Mouse (Mus musculus) liver, embryonic 15.5 days (tissue): ENCODE data around the gene Wdr60. TPM values are rescaled to one million over a fixed set of nuclear protein-coding genes. Genes with fewer than 3 reads are reported as not detected.

Experiments
- ATAC-seq: fragments of 200-750 bp; cut with Nextera tagmentation; 2 replicates; pipeline ENCODE4 v1.8.0; 2017; ENCODE audit warnings: moderate number of reproducible peaks, mild to moderate bottlenecking, moderate library complexity; ENCODE audit not compliant: insufficient read depth
- H3K27ac ChIP-seq: fragments of 300-500 bp; sonication (generic); replicated peaks from 2 replicates; pipeline ENCODE4 v1.5.1; 2015; ENCODE audit warnings: mild to moderate bottlenecking, inconsistent platforms
- H3K27me3 ChIP-seq: fragments of 300-500 bp; sonication (generic); 2 replicates; pipeline ENCODE4 v1.6.1; 2015; ENCODE audit warnings: mild to moderate bottlenecking, inconsistent platforms
- H3K36me3 ChIP-seq: fragments of 300-500 bp; sonication (generic); replicated peaks from 2 replicates; pipeline ENCODE4 v1.6.1; 2015; ENCODE audit warnings: moderate library complexity, mild to moderate bottlenecking, inconsistent platforms
- H3K4me1 ChIP-seq: fragments of 300-500 bp; sonication (generic); replicated peaks from 2 replicates; pipeline ENCODE4 v1.6.1; 2015; ENCODE audit warnings: inconsistent platforms
- H3K4me2 ChIP-seq: fragments of 300-500 bp; sonication (generic); 2 replicates; pipeline ENCODE4 v1.6.1; 2015; ENCODE audit warnings: moderate library complexity, mild to moderate bottlenecking, inconsistent platforms
- H3K4me3 ChIP-seq: fragments of 300-500 bp; sonication (generic); replicated peaks from 2 replicates; pipeline ENCODE4 v1.5.1; 2015; ENCODE audit warnings: mild to moderate bottlenecking, inconsistent platforms
- H3K9ac ChIP-seq: fragments of 300-500 bp; sonication (generic); 2 replicates; pipeline ENCODE4 v1.6.1; 2015; ENCODE audit warnings: moderate library complexity, mild to moderate bottlenecking, inconsistent platforms
- H3K9me3 ChIP-seq: fragments of 300-500 bp; sonication (generic); replicated peaks from 2 replicates; pipeline ENCODE4 v1.6.1; 2016; ENCODE audit warnings: inconsistent platforms
- WGBS: fragments of 180-500 bp; shearing (Covaris S2); methylation state at CpG from one replicate; pipeline ENCODE4 v1.1.7; 2015; ENCODE audit warnings: mixed read lengths; ENCODE audit not compliant: insufficient replicate concordance; 5-methylcytosine and 5-hydroxymethylcytosine counted together
- polyA plus RNA-seq: library from polyadenylated mRNA; unstranded; fragments of >200 nt; fragmentation: Nextera tagmentation; extraction: Ambion mirVana; gene quantifications from 2 replicates; pipeline ENCODE4 v1.2.1, GENCODE M21; 2015

The Wdr60 gene
- polyA plus RNA-seq, 1 experiment from 2014 or later: 3.1 TPM

DNA sequence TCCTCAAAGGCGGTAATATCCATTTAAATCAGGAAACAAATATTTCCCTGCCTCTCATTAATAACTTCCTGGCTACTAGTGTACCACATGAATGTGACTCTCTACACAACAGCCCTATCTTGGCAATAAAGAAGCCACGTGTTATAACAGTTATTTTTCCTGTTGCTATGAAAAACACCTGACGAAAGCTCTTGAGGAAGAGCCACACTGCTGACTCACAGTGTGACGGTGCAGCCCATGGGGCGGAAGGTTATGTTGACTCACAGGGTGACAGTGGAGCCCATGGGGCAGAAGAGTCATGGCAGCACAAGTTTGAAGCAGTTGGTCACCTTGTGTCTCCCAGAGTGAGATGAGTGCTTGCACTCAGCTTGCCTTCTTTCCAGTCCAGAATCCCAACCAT lies 6.6 kb upstream of the Wdr60 start:
- WGBS: 30% methylated on average over 5 of the region's 5 CpGs
- no peaks in the 10 kb centered on the region for H3K36me3 ChIP-seq
- no peak overlapping the region for H3K4me3 ChIP-seq
- H3K4me2 ChIP-seq: no peak overlapping the region
- no peak overlapping the region for H3K27ac ChIP-seq
- H3K4me1 ChIP-seq: peaks cover 25% of the 10 kb centered on the region
- H3K9ac ChIP-seq: no peak overlapping the region
- ATAC-seq: peak; percentile 73
- H3K9me3 ChIP-seq: no peaks in the 10 kb centered on the region
- H3K27me3 ChIP-seq: no peaks in the 10 kb centered on the region

DNA sequence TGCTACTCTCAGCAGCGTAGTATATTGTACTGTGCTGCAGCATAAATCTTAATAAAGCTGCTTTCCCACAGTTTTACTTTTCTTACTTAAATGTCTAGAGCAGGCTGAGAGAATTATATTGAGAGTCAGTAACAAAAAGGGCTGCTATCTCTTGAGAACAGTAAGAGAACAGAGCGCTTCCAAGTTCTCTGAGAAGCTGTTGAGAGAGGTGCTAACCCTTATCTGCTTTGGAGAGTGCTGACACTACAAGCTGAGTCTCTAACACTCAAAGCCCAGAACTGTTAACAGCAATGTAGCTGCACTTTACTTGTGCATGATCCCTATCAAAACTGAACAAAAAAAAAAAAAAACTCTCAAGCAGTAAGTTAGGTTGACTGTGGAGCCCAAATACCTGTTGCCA lies 2.5 kb upstream of the Wdr60 start:
- peak; percentile 42 for ATAC-seq
- H3K27me3 ChIP-seq: no peaks in the 10 kb centered on the region
- H3K36me3 ChIP-seq: no peaks in the 10 kb centered on the region
- WGBS: 48% methylated on average over 2 of the region's 2 CpGs
- no peaks in the 10 kb centered on the region for H3K9me3 ChIP-seq
- H3K4me3 ChIP-seq: no peak overlapping the region
- no peak overlapping the region for H3K9ac ChIP-seq
- peaks cover 36% of the 10 kb centered on the region for H3K4me1 ChIP-seq
- peak overlapping the region; percentile 45 for H3K27ac ChIP-seq
- no peak overlapping the region for H3K4me2 ChIP-seq

DNA sequence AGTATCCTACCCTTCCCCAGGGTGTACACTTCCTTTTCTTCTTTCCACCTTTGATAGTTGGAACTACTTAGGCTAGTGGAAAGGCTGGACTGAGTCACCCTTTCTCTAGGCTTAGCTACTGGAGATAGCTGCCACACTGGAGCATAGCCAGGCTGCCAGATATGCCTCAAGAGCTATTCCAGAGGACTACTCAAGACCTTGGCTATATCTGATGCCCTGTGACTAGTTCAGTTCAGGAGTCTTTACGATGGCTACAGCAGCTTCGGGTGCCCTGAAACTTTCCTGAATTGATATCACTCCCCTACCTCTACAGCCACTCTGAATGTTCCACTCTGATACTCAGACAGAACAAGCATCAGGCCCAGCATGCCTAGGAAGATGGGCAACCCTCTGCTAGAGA lies 1.9 kb upstream of the Wdr60 start:
- Histone ChIP-seq H3K4me3 (no peak overlapping the region), H3K27ac (peak overlapping the region; percentile 45), H3K4me1 (peaks cover 36% of the 10 kb centered on the region), H3K27me3 (no peaks in the 10 kb centered on the region), H3K9me3 (no peaks in the 10 kb centered on the region), H3K36me3 (no peaks in the 10 kb centered on the region), H3K9ac (no peak overlapping the region), H3K4me2 (no peak overlapping the region)
- 30% methylated on average over 2 of the region's 2 CpGs for WGBS
- ATAC-seq: no peak

GRCm38 (mm10) chr12:116258321-116258720 lies 4.5 kb downstream of the Wdr60 start:
- WGBS: 72% methylated on average over 2 of the region's 2 CpGs
- H3K27ac ChIP-seq: no peak overlapping the region
- H3K9me3 ChIP-seq: no peaks in the 10 kb centered on the region
- no peak overlapping the region for H3K4me3 ChIP-seq
- H3K27me3 ChIP-seq: no peaks in the 10 kb centered on the region
- H3K9ac ChIP-seq: no peak overlapping the region
- H3K4me2 ChIP-seq: no peak overlapping the region
- no peak for ATAC-seq
- no peaks in the 10 kb centered on the region; the same call in 1 of the 2 replicates for H3K36me3 ChIP-seq
- peaks cover 33% of the 10 kb centered on the region for H3K4me1 ChIP-seq

GRCm38 (mm10) chr12:116255636-116256035 lies 7.2 kb downstream of the Wdr60 start:
- ATAC-seq: peak; percentile 47; the same call in 1 of the 2 replicates
- peaks cover 17% of the 10 kb centered on the region for H3K4me1 ChIP-seq
- H3K27me3 ChIP-seq: no peaks in the 10 kb centered on the region
- no peak overlapping the region for H3K4me3 ChIP-seq
- WGBS: 51% methylated on average over 11 of the region's 11 CpGs
- H3K9me3 ChIP-seq: no peaks in the 10 kb centered on the region
- H3K36me3 ChIP-seq: peaks cover 8% of the 10 kb centered on the region
- no peak overlapping the region for H3K9ac ChIP-seq
- H3K27ac ChIP-seq: no peak overlapping the region
- no peak overlapping the region for H3K4me2 ChIP-seq

DNA sequence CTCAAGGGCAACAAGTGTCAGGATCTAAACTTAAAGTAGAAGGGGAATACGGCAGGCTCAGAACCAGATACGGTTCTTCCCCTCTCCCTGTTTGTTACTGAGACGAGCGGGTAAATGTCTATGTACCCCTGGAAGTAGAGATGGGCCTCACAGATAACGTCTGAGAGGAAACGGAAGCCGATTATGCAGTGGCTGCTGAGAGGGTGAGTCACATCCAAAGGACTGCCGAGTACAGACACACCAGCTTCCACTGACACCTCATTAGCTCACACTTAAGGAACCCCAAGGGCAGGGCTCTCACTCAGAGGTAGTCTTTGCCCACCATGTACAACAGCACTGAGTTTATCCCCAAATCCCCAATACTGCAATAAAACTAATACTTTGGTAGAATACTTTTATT lies 8.2 kb downstream of the Wdr60 start:
- H3K9me3 ChIP-seq: no peaks in the 10 kb centered on the region
- no peak overlapping the region for H3K4me3 ChIP-seq
- ATAC-seq: peak; percentile 21; the same call in 1 of the 2 replicates
- peaks cover 8% of the 10 kb centered on the region for H3K36me3 ChIP-seq
- no peak overlapping the region for H3K4me2 ChIP-seq
- H3K27me3 ChIP-seq: no peaks in the 10 kb centered on the region
- H3K27ac ChIP-seq: no peak overlapping the region
- H3K4me1 ChIP-seq: peaks cover 17% of the 10 kb centered on the region
- no peak overlapping the region for H3K9ac ChIP-seq
- 20% methylated on average over 8 of the region's 8 CpGs for WGBS

- Histone ChIP-seq H3K9ac (no peak overlapping the region), H3K9me3 (no peaks in the 10 kb centered on the region), H3K27ac (no peak overlapping the region), H3K4me1 (no peaks in the 10 kb centered on the region), H3K4me3 (no peak overlapping the region), H3K36me3 (peaks cover 6% of the 10 kb centered on the region; the same call in 1 of the 2 replicates), H3K4me2 (no peak overlapping the region), H3K27me3 (no peaks in the 10 kb centered on the region)
- 51% methylated on average over 1 of the region's 1 CpGs for WGBS
- no peak for ATAC-seq
Measured at GRCm38 (mm10) chr12:116244601-116245000, 18.2 kb downstream of the Wdr60 start.

DNA sequence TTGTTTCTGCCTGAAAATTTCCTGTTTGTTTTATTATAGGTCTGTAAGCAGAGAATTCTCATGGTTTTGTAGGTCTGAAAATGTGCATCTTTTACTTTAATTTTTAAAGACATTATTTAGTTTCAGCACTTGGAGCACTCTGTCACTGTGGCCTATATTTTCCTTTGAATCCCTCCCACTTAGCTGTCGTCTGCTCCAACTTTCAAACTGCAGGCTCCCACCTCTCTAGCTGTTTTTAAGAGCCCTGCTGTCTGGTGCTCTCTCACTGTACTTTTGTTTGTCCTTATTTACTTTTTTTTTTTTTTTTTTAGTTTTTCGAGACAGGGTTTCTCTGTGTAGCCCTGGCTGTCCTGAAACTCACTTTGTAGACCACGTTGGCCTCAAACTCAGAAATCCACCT lies 24.0 kb downstream of the Wdr60 start:
- Histone ChIP-seq H3K9me3 (no peaks in the 10 kb centered on the region), H3K36me3 (no peaks in the 10 kb centered on the region), H3K4me2 (no peak overlapping the region), H3K9ac (no peak overlapping the region), H3K27ac (no peak overlapping the region), H3K4me3 (no peak overlapping the region), H3K4me1 (no peaks in the 10 kb centered on the region), H3K27me3 (no peaks in the 10 kb centered on the region)
- ATAC-seq: no peak
- WGBS: 71% methylated on average over 3 of the region's 3 CpGs

GRCm38 (mm10) chr12:116238370-116238769 lies 24.5 kb downstream of the Wdr60 start:
- Histone ChIP-seq H3K4me2 (no peak overlapping the region), H3K4me1 (no peaks in the 10 kb centered on the region), H3K9ac (no peak overlapping the region), H3K9me3 (no peaks in the 10 kb centered on the region), H3K36me3 (no peaks in the 10 kb centered on the region), H3K4me3 (no peak overlapping the region), H3K27me3 (no peaks in the 10 kb centered on the region), H3K27ac (no peak overlapping the region)
- ATAC-seq: no peak

- ATAC-seq: no peak
- H3K36me3 ChIP-seq: no peaks in the 10 kb centered on the region
- no peak overlapping the region for H3K9ac ChIP-seq
- H3K4me2 ChIP-seq: no peak overlapping the region
- no peaks in the 10 kb centered on the region for H3K9me3 ChIP-seq
- no peak overlapping the region for H3K27ac ChIP-seq
- H3K4me1 ChIP-seq: no peaks in the 10 kb centered on the region
- no peaks in the 10 kb centered on the region for H3K27me3 ChIP-seq
- WGBS: 49% methylated on average over 3 of the region's 3 CpGs
- no peak overlapping the region for H3K4me3 ChIP-seq
Measured at GRCm38 (mm10) chr12:116236658-116237057, 26.2 kb downstream of the Wdr60 start.

GRCm38 (mm10) chr12:116235356-116235755 lies 27.5 kb downstream of the Wdr60 start:
- no peak for ATAC-seq
- H3K4me3 ChIP-seq: no peak overlapping the region
- WGBS: 62% methylated on average over 4 of the region's 4 CpGs
- H3K9me3 ChIP-seq: no peaks in the 10 kb centered on the region
- H3K4me2 ChIP-seq: no peak overlapping the region
- H3K27ac ChIP-seq: no peak overlapping the region
- no peaks in the 10 kb centered on the region for H3K36me3 ChIP-seq
- H3K4me1 ChIP-seq: no peaks in the 10 kb centered on the region
- no peaks in the 10 kb centered on the region for H3K27me3 ChIP-seq
- no peak overlapping the region for H3K9ac ChIP-seq

GRCm38 (mm10) chr12:116232061-116232460 lies 30.8 kb downstream of the Wdr60 start:
- H3K9ac ChIP-seq: no peak overlapping the region
- no peak for ATAC-seq
- no peak overlapping the region for H3K4me2 ChIP-seq
- WGBS: 58% methylated on average over 1 of the region's 1 CpGs
- H3K4me1 ChIP-seq: no peaks in the 10 kb centered on the region
- no peaks in the 10 kb centered on the region for H3K27me3 ChIP-seq
- H3K9me3 ChIP-seq: no peaks in the 10 kb centered on the region
- no peak overlapping the region for H3K27ac ChIP-seq
- no peak overlapping the region for H3K4me3 ChIP-seq
- no peaks in the 10 kb centered on the region for H3K36me3 ChIP-seq
